Mouse (Mus musculus): ENCODE data around the gene Lrrn1.
A peak's percentile ranks its signal among the peaks of the same experiment; 100 is the strongest.

Gene Lrrn1

DNA sequence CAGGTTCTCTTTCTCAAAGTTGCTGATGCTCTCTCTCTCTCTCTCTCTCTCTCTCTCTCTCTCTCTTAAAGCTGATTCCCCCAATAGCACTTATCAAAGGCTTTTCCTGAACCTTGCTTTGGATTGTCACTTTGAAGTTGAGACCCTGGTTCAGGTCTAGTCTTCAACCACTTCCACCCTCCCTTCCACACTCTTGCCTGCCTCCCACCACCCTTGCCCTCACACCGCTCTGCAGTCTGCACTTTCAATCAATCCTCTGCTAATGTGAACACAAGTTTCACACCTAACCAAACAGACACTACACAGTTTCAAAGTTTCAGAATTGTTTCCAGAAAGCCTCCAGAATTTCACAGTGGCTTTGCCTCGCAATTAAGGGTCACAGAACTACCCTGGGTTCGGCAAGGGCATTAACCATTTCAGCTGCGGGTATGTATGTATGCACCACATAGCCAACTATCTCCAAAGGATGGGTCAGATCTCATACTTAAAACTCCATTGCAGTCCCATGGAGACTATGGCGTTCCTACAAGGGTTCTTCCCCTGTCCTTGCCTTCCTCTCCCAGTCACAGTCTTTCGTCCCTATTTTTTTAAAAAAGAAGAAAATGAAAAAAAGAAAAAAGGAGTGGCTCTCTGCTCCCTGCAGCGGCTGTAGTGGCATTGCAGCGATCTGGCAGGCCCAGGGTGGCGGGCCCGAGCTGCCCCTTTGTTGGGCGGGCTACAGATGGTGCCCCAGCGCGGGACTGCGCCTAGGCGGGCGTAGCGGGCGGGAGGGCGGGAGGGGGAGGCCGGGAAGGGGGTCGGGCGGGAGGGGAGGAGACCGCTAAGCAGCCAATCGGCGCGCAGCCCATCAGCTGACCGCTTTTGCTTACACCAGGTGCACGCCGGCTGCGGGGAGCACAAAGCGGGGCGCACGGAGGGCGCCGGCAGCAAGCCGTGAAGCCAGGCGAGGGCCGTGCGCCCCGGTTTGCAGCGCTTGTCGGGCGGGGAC lies at the start of gene Lrrn1:
Gene Lrrn1, plus strand, starts transcription at position 892 of the 988 bp plus-strand sequence.
- peak; percentile 46 for DNase-seq (ENCODE audit: low spot score)

DNA sequence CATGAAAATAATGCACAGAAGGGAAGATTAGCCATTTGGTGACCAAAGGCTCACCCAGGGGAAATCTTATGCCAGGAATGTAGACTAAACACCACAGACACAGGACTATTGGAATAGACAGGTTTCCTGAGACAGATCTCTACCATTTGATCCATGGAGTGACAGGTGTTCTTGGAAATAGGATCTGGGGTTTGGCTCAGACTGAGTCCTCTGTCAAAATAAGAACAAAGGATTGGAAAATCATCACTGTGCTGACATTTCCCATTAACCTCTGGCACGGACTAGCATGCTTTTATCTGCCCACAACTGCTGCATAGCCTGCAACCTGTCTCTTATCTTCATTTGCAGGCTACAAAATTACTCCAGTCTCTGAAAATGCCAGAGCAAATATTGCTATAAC lies 35.1 kb upstream of the Lrrn1 start:
- no peak for DNase-seq (ENCODE audit: low spot score)

DNA sequence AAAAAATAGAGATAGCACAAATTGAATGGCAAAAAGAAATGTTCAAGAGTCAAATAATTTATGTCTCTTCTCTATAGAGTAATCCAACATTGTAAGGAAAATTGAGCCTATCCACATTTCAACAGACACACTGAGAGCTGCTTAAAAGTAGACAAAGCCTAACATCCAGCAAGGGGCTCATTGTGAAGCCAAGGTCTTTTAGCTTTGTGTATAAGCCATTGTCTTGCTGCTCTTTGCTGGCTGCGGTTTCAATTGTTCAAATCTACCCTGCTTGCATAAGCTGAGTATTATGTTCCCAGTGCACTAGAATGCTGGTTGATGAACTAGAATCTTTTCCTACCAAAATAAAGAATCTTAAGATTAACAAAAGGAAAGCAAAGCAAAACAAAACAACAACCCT lies 33.7 kb upstream of the Lrrn1 start:
- DNase-seq (ENCODE audit: low spot score) = no peak

DNA sequence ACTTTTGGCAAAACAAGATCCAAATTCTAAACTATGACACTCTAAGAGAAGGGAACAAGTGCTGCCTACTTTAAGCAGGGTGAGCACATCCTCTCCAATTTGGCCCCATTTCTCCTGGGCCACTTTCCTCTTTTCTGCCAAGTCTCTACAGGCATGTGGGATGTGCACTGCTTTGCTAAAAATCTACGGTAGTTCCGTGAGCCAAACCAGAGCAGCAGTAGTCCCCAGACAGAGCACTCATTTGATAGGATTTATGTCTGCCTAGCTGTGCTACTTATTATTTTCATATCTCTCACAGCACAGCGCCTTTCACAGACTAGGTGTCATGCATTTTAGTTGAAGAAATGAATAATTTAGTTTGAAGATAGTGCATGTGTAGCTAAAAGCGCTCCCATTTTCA lies 15.9 kb upstream of the Lrrn1 start:
- no peak for DNase-seq (ENCODE audit: low spot score)

DNA sequence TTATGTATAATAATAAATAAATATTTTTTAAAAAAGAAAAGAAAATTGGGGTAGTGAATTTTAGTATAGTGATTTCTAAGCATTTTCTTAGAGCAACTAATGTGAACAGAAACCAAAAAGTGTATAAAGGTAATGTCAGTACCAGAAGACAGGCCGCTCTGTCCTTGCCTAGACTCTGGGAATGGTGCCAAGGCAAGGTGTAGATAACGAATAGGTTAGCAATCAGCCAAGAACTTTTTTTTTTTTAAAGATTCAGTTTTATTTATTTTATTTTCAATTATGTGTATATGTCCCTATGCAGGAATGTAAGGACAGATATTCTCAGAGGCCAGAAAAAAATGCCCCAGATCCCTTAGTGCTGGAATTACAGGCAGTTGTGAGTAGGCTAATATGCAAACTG lies 5.6 kb upstream of the Lrrn1 start:
- no peak for DNase-seq (ENCODE audit: low spot score)

DNA sequence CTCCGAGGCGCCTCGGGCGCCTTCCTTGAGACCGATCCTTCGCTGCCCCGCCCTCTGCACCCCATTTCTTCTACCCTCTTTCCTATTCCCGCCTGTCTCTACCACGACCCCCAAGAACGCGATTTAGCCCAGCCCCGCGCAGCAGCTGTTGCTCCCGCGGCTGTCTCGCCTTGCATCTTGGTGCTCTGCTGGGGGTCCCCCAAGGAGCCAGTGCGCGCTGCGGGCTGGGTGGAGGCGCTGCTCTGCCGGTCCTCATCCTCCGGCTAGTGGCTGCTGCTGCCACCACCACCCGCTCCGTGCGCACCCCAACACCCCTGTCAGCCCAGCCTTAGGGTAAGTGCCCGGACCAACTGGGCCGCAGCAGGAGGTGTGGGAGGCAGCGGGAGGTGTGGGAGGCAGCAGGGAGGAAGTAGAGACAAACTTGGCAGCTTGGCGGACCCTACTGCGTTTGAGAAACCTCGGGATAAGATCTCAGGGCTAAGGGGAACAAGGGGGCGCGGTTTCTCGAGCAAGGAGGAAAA lies 403 bp downstream of the Lrrn1 start:
- DNase-seq (ENCODE audit: low spot score) = peak; percentile 17

DNA sequence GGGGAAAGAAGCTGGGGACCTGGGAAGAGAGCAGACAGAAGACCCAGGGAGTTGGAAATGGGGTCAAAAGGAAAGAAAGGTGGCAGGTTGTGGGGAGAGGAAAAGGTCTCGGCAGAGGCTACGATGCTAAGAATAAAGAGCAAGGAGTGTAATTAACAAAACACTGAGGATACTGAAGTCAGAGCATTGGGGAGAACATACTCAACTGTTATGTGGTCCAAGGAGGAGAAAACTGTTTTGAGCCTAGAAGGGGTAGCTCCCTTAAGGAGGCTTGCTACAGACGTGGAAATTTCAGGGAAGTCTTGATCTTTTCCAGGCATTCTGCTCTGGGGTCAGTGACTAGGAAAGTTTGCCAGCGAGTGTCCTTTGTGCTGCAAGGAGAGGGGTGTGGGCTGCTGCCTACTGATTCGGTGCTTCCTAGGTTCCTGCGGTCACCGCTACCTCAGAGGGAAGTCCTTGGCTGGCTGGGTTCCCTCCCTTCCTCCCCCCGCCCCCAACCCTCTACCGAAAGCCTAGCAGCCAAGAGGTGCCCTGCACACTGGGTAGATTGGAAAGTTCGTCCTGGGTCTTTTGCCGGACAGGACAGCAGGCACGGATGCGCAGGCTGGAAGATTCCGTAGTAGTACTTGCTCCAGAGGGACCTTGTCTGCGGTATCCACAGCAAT lies 1.2 kb downstream of the Lrrn1 start:
- peak; percentile 2 for DNase-seq (ENCODE audit: low spot score)

DNA sequence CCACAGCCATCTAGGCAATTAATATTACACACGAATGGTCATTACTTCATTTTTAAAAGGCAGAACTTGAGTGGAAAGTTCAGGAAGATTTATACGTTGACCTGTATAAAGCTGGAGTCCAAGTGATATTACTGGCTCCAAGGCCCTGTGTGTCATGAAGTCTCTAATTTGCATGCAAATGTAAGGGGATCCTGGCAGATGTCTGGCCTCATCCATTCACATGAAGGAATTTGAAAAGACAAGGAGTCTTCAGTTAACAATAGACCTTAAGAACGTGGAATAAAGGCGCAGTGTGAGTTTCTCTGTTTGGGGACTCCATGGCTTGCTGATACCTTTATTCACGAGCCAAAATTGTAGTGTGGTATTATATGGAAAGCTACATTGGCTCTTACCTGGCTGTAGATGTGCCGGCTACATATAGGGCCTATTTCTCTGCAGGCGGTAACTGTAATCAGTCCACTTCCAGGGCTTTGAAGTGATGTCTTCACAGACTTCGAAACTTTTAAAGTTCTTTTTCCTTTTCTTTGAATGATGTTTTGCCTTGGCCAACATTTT lies 2.0 kb downstream of the Lrrn1 start:
- DNase-seq (ENCODE audit: low spot score) = no peak

DNA sequence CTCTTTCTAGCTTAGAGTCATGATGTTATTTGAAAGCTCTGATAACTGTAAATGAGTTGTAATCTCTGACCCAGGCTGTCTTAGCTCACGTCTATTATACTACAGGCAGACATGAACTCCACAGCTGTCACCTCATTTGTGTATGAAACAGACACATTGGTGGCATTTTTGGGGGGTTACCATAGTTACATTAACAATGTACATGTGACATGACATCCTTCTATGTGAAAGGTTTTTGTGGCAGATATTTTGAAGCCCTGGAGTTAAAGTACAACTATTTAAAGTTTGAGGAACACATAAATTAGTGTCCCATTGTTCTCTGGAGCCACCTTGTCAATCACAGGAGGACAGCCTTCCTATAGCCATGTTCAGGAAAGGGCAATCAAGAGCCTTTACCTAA lies 5.0 kb downstream of the Lrrn1 start:
- DNase-seq (ENCODE audit: low spot score) = no peak

DNA sequence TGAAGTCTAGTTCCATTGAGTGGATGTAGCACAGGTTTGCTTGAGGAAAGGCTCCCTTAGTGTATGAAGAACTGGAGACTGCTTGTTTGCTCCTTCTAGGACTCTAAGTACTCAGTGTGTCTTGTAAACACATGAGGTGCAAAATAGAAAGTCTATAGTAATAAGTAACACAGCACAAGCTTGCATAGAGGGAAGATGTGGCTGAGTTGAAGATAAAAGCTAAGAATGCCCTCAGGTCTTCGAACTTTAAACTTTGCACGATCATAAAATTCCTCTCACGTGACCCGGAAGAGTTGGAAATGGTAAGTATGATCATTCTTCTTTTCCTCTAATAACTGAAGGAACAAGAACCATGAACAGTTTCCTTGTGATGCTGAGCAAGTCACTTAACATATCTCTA lies 7.1 kb downstream of the Lrrn1 start:
- DNase-seq (ENCODE audit: low spot score) = no peak

DNA sequence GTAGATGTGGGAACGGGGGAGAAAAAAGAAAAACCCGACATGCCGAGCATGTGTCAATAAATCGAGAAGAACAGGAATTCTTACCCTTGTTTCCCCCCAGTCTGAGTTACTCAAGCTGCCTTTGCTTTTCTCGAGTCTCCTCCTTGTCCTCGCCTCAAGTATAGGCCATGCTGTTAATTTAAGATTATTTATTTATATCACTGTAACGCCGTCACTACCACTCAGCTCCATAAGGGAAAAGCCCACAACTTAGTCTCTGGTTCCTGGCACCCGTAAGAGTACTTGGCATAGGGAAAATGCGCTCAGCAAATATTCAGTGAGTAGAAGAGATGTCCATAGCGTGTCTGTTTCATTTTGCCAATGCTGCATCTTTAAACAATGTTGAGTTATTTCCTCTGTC lies 11.7 kb downstream of the Lrrn1 start:
- DNase-seq (ENCODE audit: low spot score) = no peak

DNA sequence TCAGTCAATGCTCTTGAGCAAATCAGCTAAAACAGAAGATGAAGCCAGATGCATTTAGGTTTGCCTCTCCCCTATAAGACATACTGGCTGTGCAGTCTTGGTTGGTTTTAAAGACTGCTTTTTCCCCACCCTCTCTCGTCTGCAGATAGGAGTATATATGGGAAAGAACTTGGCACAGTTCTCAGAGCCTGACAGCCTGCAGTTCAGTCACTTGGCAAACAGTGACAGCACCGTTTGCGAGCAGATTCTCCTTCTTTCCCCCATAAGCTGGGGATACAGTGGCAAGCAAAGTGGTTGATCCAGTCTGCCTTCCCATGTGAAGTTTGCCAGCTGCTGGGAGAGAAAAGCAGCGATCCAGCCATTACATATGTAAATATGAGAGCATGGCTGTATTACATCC lies 12.3 kb downstream of the Lrrn1 start:
- no peak for DNase-seq (ENCODE audit: low spot score)

DNA sequence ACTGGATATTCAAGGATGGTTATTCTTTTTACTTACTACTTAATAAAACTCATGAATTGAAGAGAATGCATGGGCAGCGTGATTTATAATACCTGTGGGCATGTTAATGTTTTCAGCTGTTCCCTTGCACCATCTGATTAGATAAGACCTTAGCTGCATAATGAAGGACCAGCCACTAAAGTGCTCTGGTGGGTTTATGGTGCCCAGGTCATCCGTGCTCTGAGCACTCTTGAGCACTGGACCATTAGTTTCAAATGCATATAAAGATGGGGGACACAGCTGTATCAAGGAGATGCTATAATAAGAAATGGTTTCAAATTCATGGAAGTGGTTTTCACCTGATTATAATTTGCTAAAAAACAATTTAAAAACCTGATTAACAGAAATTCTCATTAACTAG lies 16.7 kb downstream of the Lrrn1 start:
- DNase-seq (ENCODE audit: low spot score) = no peak

DNA sequence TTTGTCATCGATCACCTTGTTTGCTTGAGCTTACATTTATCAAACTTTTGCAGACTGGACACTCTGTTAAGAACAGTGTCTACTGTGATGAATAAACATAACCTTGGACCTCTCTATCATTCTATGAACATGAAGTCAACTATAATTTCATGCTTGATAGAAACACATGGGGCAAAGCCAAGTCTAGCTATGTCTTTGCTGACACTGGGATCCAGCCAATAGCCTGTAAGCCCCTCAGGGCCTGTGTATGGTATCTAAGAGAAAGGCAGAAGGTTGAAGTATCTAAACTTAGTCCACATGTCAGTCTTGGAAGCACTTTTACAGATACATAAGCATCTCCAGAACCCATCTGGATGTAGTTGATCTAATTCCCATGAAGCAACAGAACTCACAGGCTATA lies 22.9 kb downstream of the Lrrn1 start:
- DNase-seq (ENCODE audit: low spot score) = no peak

DNA sequence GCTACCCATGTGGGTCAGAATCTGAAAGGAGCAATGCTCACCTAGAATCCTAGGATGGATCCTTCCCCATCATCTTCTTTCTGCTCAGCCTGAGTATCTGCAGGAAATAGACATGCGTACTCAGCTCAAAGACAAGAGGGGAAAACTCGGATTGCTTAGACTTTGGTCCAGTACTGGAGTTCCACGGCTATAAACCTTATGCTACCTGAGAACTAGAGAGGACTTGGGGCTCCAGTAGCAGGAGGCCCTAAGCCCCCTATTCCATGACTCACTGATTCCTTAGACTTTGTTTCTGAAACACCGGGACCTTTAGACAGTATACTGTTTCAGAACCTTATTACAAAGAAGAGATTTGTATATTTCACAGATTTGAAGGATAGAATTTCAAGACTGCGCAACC lies 25.8 kb downstream of the Lrrn1 start:
- no peak for DNase-seq (ENCODE audit: low spot score)

DNA sequence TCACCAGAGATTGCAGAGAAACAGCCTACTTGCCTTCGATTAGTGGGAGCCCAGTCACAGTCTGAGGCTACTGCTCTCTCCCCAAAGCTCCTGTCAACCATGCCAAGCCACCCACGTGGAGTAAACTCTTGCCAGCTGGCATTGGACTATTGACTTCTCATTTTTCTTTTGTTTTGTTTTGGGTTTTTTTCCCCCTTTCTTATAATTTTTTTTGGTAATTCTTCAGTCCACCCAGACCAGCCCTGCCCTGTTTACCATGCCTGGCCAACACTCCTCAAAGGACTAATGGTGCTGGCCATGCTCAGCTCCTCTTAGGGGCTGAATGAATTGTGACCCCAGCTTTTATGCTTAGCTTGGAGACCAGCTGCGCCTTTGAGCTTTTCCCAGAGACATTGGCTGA lies 27.4 kb downstream of the Lrrn1 start:
- no peak for DNase-seq (ENCODE audit: low spot score)

DNA sequence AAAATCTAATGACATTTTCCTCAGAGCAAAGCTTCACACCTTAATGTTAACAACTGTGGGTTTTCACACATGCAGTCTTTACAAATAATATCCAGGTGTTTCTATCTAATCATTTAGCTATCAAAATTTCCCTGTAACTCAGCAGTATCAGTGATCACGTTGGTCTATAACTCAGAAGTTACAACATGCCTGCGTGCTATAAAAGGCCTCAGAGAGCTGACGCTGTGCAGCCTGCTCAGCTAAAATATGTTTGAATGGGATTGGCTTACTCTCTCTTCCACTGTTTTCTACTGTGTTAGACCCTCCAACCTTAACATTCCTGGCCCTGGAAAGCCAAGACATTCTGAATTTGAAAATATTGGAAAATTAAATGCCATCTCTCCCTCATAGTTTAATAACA lies 28.2 kb downstream of the Lrrn1 start:
- no peak for DNase-seq (ENCODE audit: low spot score)

DNA sequence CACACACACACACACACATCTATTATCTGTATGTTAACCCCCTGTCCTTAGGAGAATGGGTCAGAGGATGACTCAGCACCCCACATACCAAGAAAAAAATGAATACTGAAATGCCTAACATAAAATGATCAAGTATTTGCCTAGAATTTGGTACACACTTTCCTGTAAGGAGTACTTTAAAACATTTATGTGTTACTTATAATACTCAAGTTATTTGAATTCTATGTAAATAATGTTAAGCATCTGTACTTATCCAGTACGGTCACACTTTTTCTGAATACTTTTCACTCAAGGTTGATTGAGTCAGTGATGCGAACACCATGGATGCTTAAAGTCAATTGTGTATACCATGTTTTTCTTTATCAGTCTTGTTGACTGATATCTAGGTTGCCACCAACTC lies 32.7 kb downstream of the Lrrn1 start:
- DNase-seq (ENCODE audit: low spot score) = no peak

DNA sequence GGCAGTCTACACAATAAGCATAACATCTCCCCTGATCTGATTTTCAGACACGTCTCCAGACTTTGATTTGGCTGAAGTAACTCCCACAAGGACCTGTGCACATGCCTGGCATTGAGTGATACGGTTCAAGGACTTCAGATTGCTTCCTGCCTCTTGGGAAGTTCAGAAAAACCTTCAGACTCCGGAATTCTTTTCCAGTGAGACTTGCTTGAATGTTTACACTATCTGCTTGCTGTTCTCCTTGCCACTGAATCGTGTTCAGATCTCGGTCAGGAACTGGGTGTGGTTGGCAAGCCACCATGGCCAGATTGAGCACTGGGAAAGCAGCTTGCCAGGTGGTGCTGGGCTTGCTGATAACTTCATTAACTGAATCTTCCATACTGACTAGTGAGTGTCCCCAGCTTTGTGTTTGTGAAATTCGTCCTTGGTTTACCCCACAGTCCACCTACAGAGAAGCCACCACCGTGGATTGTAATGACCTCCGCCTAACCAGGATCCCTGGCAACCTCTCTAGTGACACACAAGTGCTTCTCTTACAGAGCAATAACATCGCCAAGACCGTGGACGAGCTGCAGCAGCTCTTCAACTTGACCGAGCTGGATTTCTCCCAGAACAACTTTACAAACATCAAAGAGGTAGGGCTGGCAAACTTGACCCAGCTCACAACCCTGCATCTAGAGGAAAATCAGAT lies 37.5 kb downstream of the Lrrn1 start:
- DNase-seq (ENCODE audit: low spot score) = no peak

DNA sequence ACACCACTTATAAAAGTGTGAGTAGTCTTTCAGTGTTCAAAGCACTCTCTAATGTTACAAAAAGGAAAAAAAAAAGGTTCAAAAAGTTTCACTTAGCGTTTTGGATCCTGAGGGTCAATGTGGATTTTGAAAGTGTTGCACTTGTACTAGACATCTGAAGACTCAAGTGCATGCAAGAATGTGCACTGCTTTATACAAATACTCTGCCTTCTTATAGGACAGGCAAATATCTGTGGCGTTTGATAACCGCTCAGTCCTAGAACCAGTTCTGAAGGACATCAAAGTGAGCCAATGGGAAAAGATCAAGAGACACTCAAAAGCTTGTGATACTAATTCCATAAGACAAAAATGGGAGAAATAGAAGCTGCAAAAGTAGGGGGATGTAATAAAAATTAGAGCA lies 45.0 kb downstream of the Lrrn1 start:
- no peak for DNase-seq (ENCODE audit: low spot score)

DNA sequence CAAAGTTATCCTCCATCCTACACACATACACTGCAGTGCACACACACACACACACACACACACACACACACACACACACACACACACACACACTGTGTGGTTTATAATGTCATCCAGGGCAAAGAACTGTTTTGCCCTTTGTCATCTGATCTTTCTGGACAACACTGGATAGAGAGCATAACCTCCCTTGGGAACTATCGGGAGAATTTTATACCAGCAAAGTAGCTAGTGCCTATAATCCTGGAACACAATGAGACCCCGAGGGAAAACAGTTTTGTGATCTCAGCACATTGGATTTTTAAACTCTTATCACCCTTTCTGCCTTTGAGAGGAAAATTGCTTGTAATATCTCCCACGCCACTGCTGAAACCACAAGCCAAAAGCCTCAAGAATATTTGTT lies 45.8 kb downstream of the Lrrn1 start:
- no peak for DNase-seq (ENCODE audit: low spot score)

DNA sequence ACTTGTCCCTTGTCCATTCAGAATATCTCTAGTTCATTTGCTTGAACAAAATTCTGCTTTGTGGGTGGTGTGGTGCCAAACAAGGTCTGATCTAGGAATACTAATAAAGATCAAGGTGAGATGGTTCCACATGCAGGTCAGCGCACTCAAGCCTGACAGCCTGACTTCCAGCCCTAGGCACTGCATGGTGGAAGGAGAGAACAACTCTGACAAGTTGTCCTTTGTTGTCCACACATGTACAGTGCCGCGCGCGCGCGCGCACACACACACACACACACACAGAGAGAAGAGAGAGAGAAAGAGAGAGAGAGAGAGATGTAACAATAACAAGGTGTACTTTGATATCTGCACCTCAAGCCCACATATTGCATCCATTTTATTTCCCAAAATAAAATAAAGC lies 47.7 kb downstream of the Lrrn1 start:
- DNase-seq (ENCODE audit: low spot score) = no peak
